Mouse (Mus musculus): ENCODE data around the gene Prss30. TPM values are rescaled to one million over a fixed set of nuclear protein-coding genes. Genes with fewer than 3 reads are reported as not detected.

Prss30 gene
- total and polyA plus RNA-seq, 3 experiments = not detected

GRCm38 (mm10) chr17:23993559-23994428 is 13.4 kb upstream of the Prss30 start:
- H3K27me3 ChIP-seq (ENCODE audit: control insufficient read depth in 1 of 2, insufficient read depth in 2 of 2, low read length in 2 of 2) = peaks cover 0 to 6% of the 10 kb centered on the region in 2 experiments; a peak in 2 of 4 replicates
- H3K36me3 ChIP-seq (ENCODE audit: control insufficient read depth in 1 of 2, insufficient read depth in 2 of 2, low read length in 2 of 2) = no peaks in the 10 kb centered on the region
- H3K4me1 ChIP-seq (ENCODE audit: control insufficient read depth in 1 of 2, insufficient read depth in 2 of 2, low read length in 2 of 2) = peaks cover 0 to 3% of the 10 kb centered on the region in 2 experiments; a peak in 1 of 4 replicates
- peak overlapping the region; percentile 7 to 39; a peak in 3 of 4 replicates for H3K4me3 ChIP-seq (ENCODE audit: control insufficient read depth in 1 of 2, insufficient read depth in 1 of 2, low read depth in 2 of 2, low read length in 2 of 2)
- peak; percentile 95 for DNase-seq (ENCODE audit: low read depth, low spot score)
- peak overlapping the region; percentile 50 for H3K9ac ChIP-seq (ENCODE audit: control insufficient read depth, low read depth, low read length, poor library complexity, severe bottlenecking)
- H3K27ac ChIP-seq (ENCODE audit: control insufficient read depth, low read depth, low read length) = no peak overlapping the region
- no peaks in the 10 kb centered on the region for H3K9me3 ChIP-seq (replicated peaks; ENCODE audit: insufficient read depth, low read length)
- H3K79me2 ChIP-seq (ENCODE audit: control insufficient read depth, insufficient read depth, low read length, poor library complexity) = no peaks in the 10 kb centered on the region
- TF ChIP-seq MXI1 (IDR thresholded peaks at IDR 0.05; ENCODE audit: low read depth, low read length) (peak; percentile 75; the same call in 1 of the 2 replicates), ELF1 (IDR thresholded peaks at IDR 0.05; ENCODE audit: low read depth, low read length) (peak; percentile 94), NRF1 (IDR thresholded peaks at IDR 0.05; ENCODE audit: insufficient read depth, low read depth, low read length, poor library complexity, severe bottlenecking) (peak; percentile 74), JUND (IDR thresholded peaks at IDR 0.05; ENCODE audit: low read depth, low read length) (no peak), MEF2A (IDR thresholded peaks at IDR 0.05; ENCODE audit: extremely low read depth, insufficient replicate concordance, low read depth, low read length, poor library complexity, severe bottlenecking) (no peak), SMC3 (IDR thresholded peaks at IDR 0.05; ENCODE audit: low read depth, low read length) (peak; percentile 51), BHLHE40 (IDR thresholded peaks at IDR 0.05; ENCODE audit: borderline replicate concordance, low read depth, low read length) (peak; percentile 96), ETS1 (IDR thresholded peaks at IDR 0.05; ENCODE audit: low read depth, low read length) (peak; percentile 46; the same call in 1 of the 2 replicates), POLR2AphosphoS5 (IDR thresholded peaks at IDR 0.05; ENCODE audit: borderline replicate concordance, low read depth, low read length) (no peak), POLR2AphosphoS2 (IDR thresholded peaks at IDR 0.05; ENCODE audit: low read length) (no peak), POLR2A (IDR thresholded peaks at IDR 0.05; ENCODE audit: control insufficient read depth in 1 of 2, insufficient read depth in 1 of 2, low read depth in 1 of 2, low read length in 2 of 2, poor library complexity in 1 of 2) (no peak), MYC (IDR thresholded peaks at IDR 0.05; ENCODE audit: low read depth, low read length) (peak; percentile 95), EP300 (IDR thresholded peaks at IDR 0.05; ENCODE audit: low read depth in 1 of 2, low read length in 2 of 2) (no peak), MYB (IDR thresholded peaks at IDR 0.05; ENCODE audit: low read depth, low read length) (no peak), TCF12 (IDR thresholded peaks at IDR 0.05; ENCODE audit: low read depth, low read length) (peak; percentile 46; the same call in 1 of the 2 replicates), TAL1 (IDR thresholded peaks at IDR 0.05; ENCODE audit: low read length) (no peak), E2F4 (IDR thresholded peaks at IDR 0.05; ENCODE audit: borderline replicate concordance, low read depth, low read length) (no peak), HCFC1 (IDR thresholded peaks at IDR 0.05; ENCODE audit: low read depth, low read length) (peak; percentile 60), GATA1 (IDR thresholded peaks at IDR 0.05; ENCODE audit: low read depth, low read length) (peak; percentile 37), MAZ (IDR thresholded peaks at IDR 0.05; ENCODE audit: low read depth, low read length) (peak; percentile 68; the same call in 1 of the 2 replicates), CTCF (IDR thresholded peaks at IDR 0.05 in 2 of 3, conservative IDR thresholded peaks at IDR 0.05 in 1 of 3; ENCODE audit: control insufficient read depth in 1 of 3, insufficient read depth in 1 of 3, low read depth in 2 of 3, low read length in 3 of 3, poor library complexity in 1 of 3, severe bottlenecking in 1 of 3) (peak; percentile 47 to 90 (median 86)), USF2 (IDR thresholded peaks at IDR 0.05; ENCODE audit: borderline replicate concordance in 1 of 2, insufficient read depth in 1 of 2, low read depth in 1 of 2, low read length in 2 of 2) (no peak), KAT2A (conservative IDR thresholded peaks at IDR 0.05; ENCODE audit: low read depth, low read length) (no peak; the same call in 1 of the 2 replicates), ZNF384 (IDR thresholded peaks at IDR 0.05; ENCODE audit: low read depth, low read length) (peak; percentile 94), MAFK (IDR thresholded peaks at IDR 0.05; ENCODE audit: borderline replicate concordance, low read depth, low read length) (no peak), UBTF (IDR thresholded peaks at IDR 0.05; ENCODE audit: borderline replicate concordance, insufficient read depth, low read depth, low read length) (no peak), TBP (IDR thresholded peaks at IDR 0.05; ENCODE audit: low read depth, low read length) (no peak), USF1 (IDR thresholded peaks at IDR 0.05; ENCODE audit: low read depth, low read length) (0 out of 2 replicates have a peak, but pooled peaks have one; percentile 45), SIN3A (IDR thresholded peaks at IDR 0.05; ENCODE audit: low read length) (peak; percentile 79), RAD21 (IDR thresholded peaks at IDR 0.05; ENCODE audit: low read depth, low read length) (peak; percentile 65), ZMIZ1 (IDR thresholded peaks at IDR 0.05; ENCODE audit: low read depth, low read length) (no peak), ZC3H11A (IDR thresholded peaks at IDR 0.05; ENCODE audit: low read depth, low read length) (peak; percentile 34; the same call in 1 of the 2 replicates), GABPA (IDR thresholded peaks at IDR 0.05; ENCODE audit: low read depth, low read length) (no peak), CHD1 (IDR thresholded peaks at IDR 0.05; ENCODE audit: low read depth, low read length) (no peak)

All from MEL (cell line).